Mouse (Mus musculus) macrophage (primary cell): ENCODE results near the gene Lingo4. TPM values are rescaled to one million over a fixed set of nuclear protein-coding genes. Genes with fewer than 3 reads are reported as not detected.

Experiments used
- polyA plus RNA-seq: library from polyadenylated mRNA; stranded (reverse); fragments of 250-400 nt; gene quantifications from 3 replicates; pipeline ENCODE4 v1.2.4, GENCODE M21; 2018; ENCODE audit warnings: inconsistent platforms

Gene Lingo4
- polyA plus RNA-seq, 1 experiment from 2014 or later = not detected

Other genes starting within 250 kb of the Lingo4 start
- not detected in 3 replicates for gene Gm10696, start 220.3 kb upstream of the Lingo4 start, polyA plus RNA-seq
- gene Gm5286, start 201.8 kb upstream of the Lingo4 start, polyA plus RNA-seq = not detected in 3 replicates
- not detected in 3 replicates for gene Gm4778, start 134.5 kb upstream of the Lingo4 start, polyA plus RNA-seq
- 1.5 to 3.5 TPM (median 2.9 TPM) in 3 replicates for gene Them4, start 88.4 kb upstream of the Lingo4 start, polyA plus RNA-seq
- gene Them5, start 56.4 kb upstream of the Lingo4 start, polyA plus RNA-seq = not detected in 3 replicates
- gene C2cd4d, start 36.1 kb upstream of the Lingo4 start, polyA plus RNA-seq = not detected in 3 replicates
- gene Rorc, start 25.7 kb upstream of the Lingo4 start, polyA plus RNA-seq = not detected in 3 replicates
- gene Tdrkh, start 14.8 kb downstream of the Lingo4 start, polyA plus RNA-seq = 4.4 to 16.0 TPM (median 13.0 TPM) in 3 replicates
- 32.0 to 39.7 TPM (median 33.5 TPM) in 3 replicates for gene Mrpl9, start 44.8 kb downstream of the Lingo4 start, polyA plus RNA-seq
- not detected in 3 replicates for gene Oaz3, start 45.4 kb downstream of the Lingo4 start, polyA plus RNA-seq
- gene Celf3, start 79.8 kb downstream of the Lingo4 start, polyA plus RNA-seq = not detected in 3 replicates
- 1.3 to 2.2 TPM in 2 of 3 replicates, not detected in the other for gene Riiad1, start 81.8 kb downstream of the Lingo4 start, polyA plus RNA-seq
- 54.8 to 74.9 TPM (median 55.4 TPM) in 3 replicates for gene Snx27, start 184.2 kb downstream of the Lingo4 start, polyA plus RNA-seq
- gene Gm10972, start 244.6 kb downstream of the Lingo4 start, polyA plus RNA-seq = not detected in 3 replicates